Mouse (Mus musculus) neural tube, embryonic 13.5 days (tissue): ENCODE measurements around the gene Cd248. TPM values are rescaled to one million over a fixed set of nuclear protein-coding genes. Genes with fewer than 3 reads are reported as not detected.

Experiments
- ATAC-seq: fragments of 200-750 bp; cut with Nextera tagmentation; 2 replicates; pipeline ENCODE4 v1.8.0; 2017; ENCODE audit warnings: low read depth, mild to moderate bottlenecking, moderate TSS enrichment, moderate library complexity
- H3K27ac ChIP-seq: fragments of 300-500 bp; sonication (generic); replicated peaks from 2 replicates; pipeline ENCODE4 v1.5.1; 2015; ENCODE audit warnings: moderate library complexity, mild to moderate bottlenecking, inconsistent platforms
- H3K27me3 ChIP-seq: fragments of 300-500 bp; sonication (generic); 2 replicates; pipeline ENCODE4 v1.6.1; 2015; ENCODE audit warnings: mild to moderate bottlenecking, inconsistent platforms
- H3K36me3 ChIP-seq: fragments of 300-500 bp; sonication (generic); 2 replicates; pipeline ENCODE4 v1.6.1; 2015; ENCODE audit warnings: mild to moderate bottlenecking, inconsistent platforms
- H3K4me1 ChIP-seq: fragments of 300-500 bp; sonication (generic); replicated peaks from 2 replicates; pipeline ENCODE4 v1.6.1; 2015; ENCODE audit warnings: inconsistent platforms
- H3K4me2 ChIP-seq: fragments of 300-500 bp; sonication (generic); 2 replicates; pipeline ENCODE4 v1.6.1; 2015; ENCODE audit warnings: inconsistent platforms, mild to moderate bottlenecking, moderate library complexity
- H3K4me3 ChIP-seq: fragments of 300-500 bp; sonication (generic); 2 replicates; pipeline ENCODE4 v1.5.1; 2015; ENCODE audit warnings: mild to moderate bottlenecking, inconsistent platforms
- H3K9ac ChIP-seq: fragments of 300-500 bp; sonication (generic); 2 replicates; pipeline ENCODE4 v1.6.1; 2015; ENCODE audit warnings: moderate library complexity, mild to moderate bottlenecking, inconsistent platforms
- H3K9me3 ChIP-seq: fragments of 300-500 bp; sonication (generic); 2 replicates; pipeline ENCODE4 v1.6.1; 2016; ENCODE audit warnings: inconsistent platforms
- WGBS: fragments of 180-500 bp; shearing (Covaris S2); methylation state at CpG from one replicate; pipeline ENCODE4 v1.1.7; 2015; 5-methylcytosine and 5-hydroxymethylcytosine counted together
- polyA plus RNA-seq: library from polyadenylated mRNA; unstranded; fragments of >200 nt; fragmentation: Nextera tagmentation; extraction: Ambion mirVana; gene quantifications from 2 replicates; pipeline ENCODE4 v1.2.1, GENCODE M21; 2015

Gene Cd248
- polyA plus RNA-seq, 1 experiment from 2014 or later = 26.3 TPM

- H3K9ac ChIP-seq = no peak overlapping the region
- WGBS = 14% methylated on average over 6 of the region's 6 CpGs
- H3K4me2 ChIP-seq = no peak overlapping the region
- no peaks in the 10 kb centered on the region for H3K36me3 ChIP-seq
- no peak overlapping the region for H3K4me3 ChIP-seq
- peaks cover 45% of the 10 kb centered on the region for H3K27me3 ChIP-seq
- no peaks in the 10 kb centered on the region for H3K9me3 ChIP-seq
- H3K27ac ChIP-seq = no peak overlapping the region
- peaks cover 34% of the 10 kb centered on the region for H3K4me1 ChIP-seq
- ATAC-seq = peak; percentile 30
Measured at GRCm38 (mm10) chr19:5056251-5056650, 11.6 kb upstream of the Cd248 start.

DNA sequence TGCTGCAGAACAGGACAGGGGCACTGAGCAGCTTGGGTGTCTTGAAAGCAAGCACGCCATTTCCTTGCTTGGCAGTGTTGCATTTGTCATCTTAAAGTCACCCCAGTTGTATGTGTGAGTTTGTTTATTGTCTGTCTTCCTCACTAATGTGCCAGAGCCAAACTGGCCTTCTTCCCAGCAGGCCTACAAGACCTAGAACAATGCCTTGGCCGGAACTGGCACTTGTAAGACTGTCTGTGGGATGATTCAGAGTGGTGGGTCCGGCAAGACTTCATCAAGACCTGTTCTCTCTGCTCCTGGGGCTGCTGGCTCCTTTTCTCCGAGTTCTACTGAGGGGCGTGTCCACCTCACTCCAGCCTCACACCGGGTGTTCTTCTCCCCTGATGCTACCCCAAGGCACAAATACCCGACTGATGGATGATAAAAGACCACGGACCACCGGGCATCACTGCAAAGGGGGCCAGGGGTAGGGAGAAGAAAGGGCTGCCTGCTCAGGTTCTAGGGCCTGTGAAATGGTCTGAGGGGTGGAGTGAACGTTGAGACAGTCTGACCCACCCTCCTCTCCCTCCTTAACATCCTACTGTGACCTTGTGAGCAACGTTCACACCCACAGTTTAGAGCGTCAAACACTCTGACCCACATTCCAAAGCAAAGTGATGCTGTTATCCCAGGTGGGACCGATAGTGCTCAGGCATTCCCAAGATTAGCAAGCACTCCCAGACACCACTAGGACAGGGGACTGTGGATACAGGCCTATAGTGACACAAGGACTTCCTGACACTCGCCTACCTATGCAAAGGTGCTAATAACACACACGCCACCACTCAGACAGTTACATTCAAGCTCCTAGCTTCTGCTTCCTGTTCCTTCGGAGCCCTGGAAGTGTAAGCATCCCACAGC, 9.8 kb upstream of the Cd248 start:
- Histone ChIP-seq H3K4me3 (no peak overlapping the region), H3K9ac (no peak overlapping the region), H3K27ac (no peak overlapping the region), H3K27me3 (peaks cover 26% of the 10 kb centered on the region), H3K36me3 (no peaks in the 10 kb centered on the region), H3K9me3 (no peaks in the 10 kb centered on the region), H3K4me1 (peaks cover 31% of the 10 kb centered on the region), H3K4me2 (no peak overlapping the region)
- WGBS = 21% methylated on average over 16 of the region's 16 CpGs
- ATAC-seq = no peak

DNA sequence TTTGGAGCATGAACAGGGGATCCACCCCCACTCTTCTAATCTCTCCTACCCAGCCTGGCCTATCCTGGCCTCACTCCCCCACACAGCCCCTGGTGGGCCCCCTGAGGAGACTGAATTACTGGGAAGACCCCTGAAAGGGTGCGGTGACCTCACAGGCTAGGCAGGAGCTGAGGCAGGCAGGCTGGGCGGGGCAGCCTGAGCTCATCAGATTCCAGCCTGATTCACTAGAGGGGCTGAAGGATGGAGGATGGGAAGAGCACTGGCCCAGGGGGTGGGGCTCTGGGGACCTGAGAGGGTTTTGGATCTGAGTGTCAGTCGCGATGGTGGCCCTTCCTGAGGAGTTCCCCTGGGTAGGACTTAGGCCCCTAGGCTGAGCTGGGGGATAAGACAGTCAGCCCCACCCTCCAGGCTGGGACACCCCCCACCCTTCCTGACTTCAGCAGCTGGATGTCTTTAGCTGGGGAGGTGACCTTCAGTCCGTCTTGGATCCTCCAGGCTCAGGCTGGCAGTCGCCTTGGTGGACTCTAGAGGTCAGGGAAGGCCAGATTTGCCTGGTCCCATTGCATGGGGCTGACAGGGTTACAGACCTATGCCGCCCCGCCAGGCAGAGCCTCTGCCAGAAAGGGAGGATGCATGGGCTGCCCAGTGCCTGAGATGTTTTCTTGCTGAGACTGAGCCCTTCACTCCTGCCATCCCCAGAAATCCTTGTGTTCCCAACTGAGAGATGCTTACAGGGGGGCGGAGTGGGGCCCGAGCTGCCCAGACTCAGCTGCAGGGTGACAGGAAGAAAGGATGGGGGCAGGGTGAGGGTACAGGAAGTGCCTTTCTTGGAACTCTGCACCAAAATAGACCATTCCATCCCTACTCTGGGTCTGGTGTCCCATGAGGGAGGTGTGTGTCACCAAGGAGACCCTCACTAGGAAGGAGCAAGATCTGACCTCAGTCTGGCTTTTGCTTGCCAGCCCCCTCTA, 8.8 kb upstream of the Cd248 start:
- Histone ChIP-seq H3K4me1 (peaks cover 31% of the 10 kb centered on the region), H3K4me2 (no peak overlapping the region), H3K9me3 (no peaks in the 10 kb centered on the region), H3K27ac (no peak overlapping the region), H3K4me3 (no peak overlapping the region), H3K36me3 (no peaks in the 10 kb centered on the region), H3K9ac (peak overlapping the region; percentile 26; the same call in 1 of the 2 replicates), H3K27me3 (peaks cover 16% of the 10 kb centered on the region; the same call in 1 of the 2 replicates)
- no peak for ATAC-seq
- 21% methylated on average over 10 of the region's 10 CpGs for WGBS

DNA sequence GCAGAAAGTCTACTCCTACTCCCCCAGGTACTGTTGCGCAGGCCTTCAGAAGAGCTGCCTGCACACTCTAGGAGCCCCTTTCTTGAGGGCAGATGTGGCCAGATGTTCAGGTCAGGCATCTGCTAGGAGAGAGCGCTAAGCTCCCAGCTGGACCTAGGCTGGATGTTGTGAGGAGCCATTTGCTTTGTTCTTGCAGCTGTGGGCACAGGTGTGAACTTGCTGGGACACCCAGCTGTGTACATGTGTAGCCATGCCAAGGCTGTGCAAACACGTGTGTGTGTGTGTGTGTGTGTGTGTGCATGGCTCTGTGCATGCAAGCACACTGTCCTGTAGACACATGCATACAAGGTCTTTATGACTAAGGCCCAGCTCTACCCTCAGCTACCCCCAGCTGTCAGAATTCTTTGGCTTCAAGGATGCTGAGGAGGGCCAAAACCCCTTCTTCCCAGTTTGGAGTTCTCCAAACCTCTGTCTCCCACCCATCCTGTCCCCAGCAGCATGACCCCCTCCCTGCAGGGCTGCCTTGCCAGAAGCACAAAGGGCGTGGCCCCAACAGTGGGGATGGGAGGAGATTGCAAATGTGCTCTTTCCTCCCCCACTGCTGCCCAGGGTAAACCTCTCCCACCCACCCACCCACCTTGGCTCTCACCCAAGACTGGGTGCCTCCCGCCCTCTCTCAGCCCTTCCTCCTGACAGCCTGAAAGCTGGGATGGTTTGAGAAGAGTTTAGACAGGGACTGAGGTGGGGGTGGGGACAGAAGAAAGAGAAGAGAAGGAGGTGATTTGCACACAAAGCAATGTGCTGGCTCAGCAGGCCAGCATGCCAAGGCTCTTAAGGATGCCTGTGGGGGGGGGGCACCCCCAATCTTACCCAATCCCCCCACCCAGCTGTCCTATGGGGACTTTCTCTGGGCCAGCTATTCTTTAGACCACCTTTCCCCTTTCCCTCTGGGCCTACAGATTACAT, 7.2 kb upstream of the Cd248 start:
- ATAC-seq = 0 out of 2 replicates have a peak, but pooled peaks have one; percentile 26
- Histone ChIP-seq H3K9ac (peak overlapping the region; percentile 50), H3K4me2 (no peak overlapping the region), H3K4me3 (no peak overlapping the region), H3K4me1 (peaks cover 37% of the 10 kb centered on the region), H3K36me3 (no peaks in the 10 kb centered on the region), H3K27ac (0 out of 2 replicates have a peak overlapping the region, but pooled peaks have one; percentile 13), H3K9me3 (no peaks in the 10 kb centered on the region), H3K27me3 (peaks cover 10% of the 10 kb centered on the region; the same call in 1 of the 2 replicates)
- 40% methylated on average over 5 of the region's 5 CpGs for WGBS

- Histone ChIP-seq H3K9me3 (no peaks in the 10 kb centered on the region), H3K4me3 (no peak overlapping the region), H3K27ac (no peak overlapping the region), H3K9ac (no peak overlapping the region), H3K4me1 (peaks cover 34% of the 10 kb centered on the region), H3K36me3 (no peaks in the 10 kb centered on the region), H3K27me3 (peaks cover 23% of the 10 kb centered on the region), H3K4me2 (no peak overlapping the region)
- 88% methylated on average over 5 of the region's 5 CpGs for WGBS
- ATAC-seq = no peak
Measured at GRCm38 (mm10) chr19:5062041-5062440, 5.8 kb upstream of the Cd248 start.

DNA sequence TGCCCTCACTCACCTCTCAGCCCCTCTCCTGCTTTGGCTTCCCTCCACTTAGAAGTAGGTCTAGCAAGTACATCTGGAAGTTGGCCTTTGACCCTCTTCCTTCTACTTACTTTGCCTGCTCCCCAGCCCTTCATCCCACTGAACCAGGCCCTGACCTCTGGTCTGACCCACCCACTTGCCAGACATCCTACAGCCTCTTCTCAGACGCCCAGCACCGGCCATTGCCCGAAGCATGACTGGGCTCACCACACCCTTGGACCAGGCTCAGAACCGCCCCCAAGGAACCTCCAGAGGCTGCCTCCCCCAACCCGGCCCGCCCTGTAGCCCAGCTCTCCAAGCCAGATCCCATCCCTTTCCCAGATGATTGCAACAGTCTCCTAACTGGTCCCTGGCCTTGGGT, 5.4 kb upstream of the Cd248 start:
- H3K4me1 ChIP-seq = peaks cover 38% of the 10 kb centered on the region
- H3K36me3 ChIP-seq = no peaks in the 10 kb centered on the region
- H3K4me3 ChIP-seq = no peak overlapping the region
- peaks cover 27% of the 10 kb centered on the region for H3K27me3 ChIP-seq
- H3K4me2 ChIP-seq = no peak overlapping the region
- no peak overlapping the region for H3K9ac ChIP-seq
- H3K27ac ChIP-seq = no peak overlapping the region
- H3K9me3 ChIP-seq = no peaks in the 10 kb centered on the region
- ATAC-seq = no peak
- 78% methylated on average over 6 of the region's 6 CpGs for WGBS

- Histone ChIP-seq H3K4me3 (no peak overlapping the region), H3K9ac (peak overlapping the region; percentile 6; the same call in 1 of the 2 replicates), H3K4me2 (no peak overlapping the region), H3K27ac (no peak overlapping the region), H3K36me3 (no peaks in the 10 kb centered on the region), H3K4me1 (peaks cover 53% of the 10 kb centered on the region), H3K27me3 (peaks cover 52% of the 10 kb centered on the region), H3K9me3 (no peaks in the 10 kb centered on the region)
- ATAC-seq = no peak
- WGBS = 75% methylated on average over 7 of the region's 7 CpGs
Measured at GRCm38 (mm10) chr19:5065104-5065503, 2.8 kb upstream of the Cd248 start.

GRCm38 (mm10) chr19:5067040-5067799, 658 bp upstream of the Cd248 start:
- H3K36me3 ChIP-seq = no peaks in the 10 kb centered on the region
- peak overlapping the region; percentile 38; the same call in 1 of the 2 replicates for H3K9ac ChIP-seq
- ATAC-seq = no peak
- WGBS = 9% methylated on average over 15 of the region's 15 CpGs
- H3K27ac ChIP-seq = peak overlapping the region; percentile 43
- peak overlapping the region; percentile 43 for H3K4me3 ChIP-seq
- H3K4me1 ChIP-seq = peaks cover 61% of the 10 kb centered on the region
- no peaks in the 10 kb centered on the region for H3K9me3 ChIP-seq
- H3K27me3 ChIP-seq = peaks cover 58% of the 10 kb centered on the region
- H3K4me2 ChIP-seq = peak overlapping the region; percentile 76

GRCm38 (mm10) chr19:5068570-5069234, 824 bp downstream of the Cd248 start:
- Histone ChIP-seq H3K4me3 (peak overlapping the region; percentile 43), H3K27ac (peak overlapping the region; percentile 28; the same call in 1 of the 2 replicates), H3K36me3 (no peaks in the 10 kb centered on the region), H3K4me2 (peak overlapping the region; percentile 76), H3K27me3 (peaks cover 62% of the 10 kb centered on the region), H3K9ac (peak overlapping the region; percentile 77), H3K9me3 (no peaks in the 10 kb centered on the region), H3K4me1 (peaks cover 69% of the 10 kb centered on the region)
- no peak for ATAC-seq
- 27% methylated on average over 21 of the region's 21 CpGs for WGBS

DNA sequence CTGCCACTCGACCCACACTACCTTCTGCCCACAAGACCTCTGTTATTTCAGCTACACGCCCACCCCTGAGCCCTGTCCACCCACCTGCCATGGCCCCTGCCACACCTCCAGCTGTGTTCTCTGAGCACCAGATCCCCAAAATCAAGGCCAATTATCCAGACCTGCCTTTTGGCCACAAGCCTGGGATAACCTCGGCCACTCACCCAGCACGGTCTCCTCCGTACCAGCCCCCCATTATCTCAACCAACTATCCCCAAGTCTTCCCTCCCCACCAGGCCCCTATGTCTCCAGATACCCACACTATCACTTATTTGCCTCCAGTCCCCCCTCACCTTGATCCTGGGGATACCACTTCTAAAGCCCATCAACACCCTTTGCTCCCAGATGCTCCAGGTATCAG, 1.6 kb downstream of the Cd248 start:
- Histone ChIP-seq H3K4me1 (peaks cover 69% of the 10 kb centered on the region), H3K27me3 (peaks cover 70% of the 10 kb centered on the region), H3K27ac (no peak overlapping the region), H3K36me3 (no peaks in the 10 kb centered on the region), H3K9ac (0 out of 2 replicates have a peak overlapping the region, but pooled peaks have one; percentile 77), H3K4me2 (peak overlapping the region; percentile 76), H3K9me3 (no peaks in the 10 kb centered on the region), H3K4me3 (peak overlapping the region; percentile 43; the same call in 1 of the 2 replicates)
- WGBS = 82% methylated on average over 5 of the region's 5 CpGs
- no peak for ATAC-seq
